ENCODE assay signal across 8 mouse cellular contexts in genomic region chrX:155215501-155216248, GRCm38 (mm10). TPM values are rescaled to one million over a fixed set of nuclear protein-coding genes. Genes with fewer than 3 reads are reported as not detected.
DNase-seq lines count a peak whose midpoint lies in the region; ATAC-seq and TF ChIP-seq lines count a peak whose summit lies in the region.

No protein-coding gene starts in this region.

- 26% methylated on average over 23 of the region's 24 CpGs for WGBS in stomach, embryonic 14.5 days

- 0 out of 2 replicates have a peak overlapping the region, but pooled peaks have one; percentile 14 for H3K9ac ChIP-seq in stomach, embryonic 14.5 days (replicated peaks; ENCODE audit: low read depth, low read length)

- H3K27ac ChIP-seq in bone marrow macrophage, adult 2 months (ENCODE audit: insufficient read depth, low read depth, low read length) = peak overlapping the region; percentile 90
- H3K27ac ChIP-seq in stomach, embryonic 14.5 days (ENCODE audit: low read length) = peak overlapping the region; percentile 55; the same call in 1 of the 2 replicates

- peak; percentile 49 to 82 for DNase-seq in adrenal gland, adult (ENCODE audit: inconsistent age in 2 of 2, low spot score in 1 of 2)
- no peak for DNase-seq in adrenal gland, postnatal 4 days (ENCODE audit: low spot score in 2 of 2)
- peak; percentile 46 to 56 for DNase-seq in heart, postnatal 10 days
- DNase-seq in kidney, postnatal 25 days = peak; percentile 24 to 55

- H3K36me3 ChIP-seq in erythroblast, embryonic 14.5 days (ENCODE audit: control insufficient read depth) = no peaks in the 10 kb centered on the region
- no peaks in the 10 kb centered on the region for H3K36me3 ChIP-seq in stomach, embryonic 14.5 days (ENCODE audit: control insufficient read depth, insufficient read depth, low read length)

- H3K9me3 ChIP-seq in erythroblast, embryonic 14.5 days (ENCODE audit: control insufficient read depth, low read length) = no peaks in the 10 kb centered on the region
- H3K9me3 ChIP-seq in stomach, embryonic 14.5 days (ENCODE audit: control insufficient read depth, low read depth, low read length) = no peaks in the 10 kb centered on the region

- H3K4me1 ChIP-seq in bone marrow macrophage, adult 2 months (ENCODE audit: control insufficient read depth, insufficient read depth, low read length) = peaks cover 6% of the 10 kb centered on the region; the same call in 1 of the 2 replicates
- peaks cover 8% of the 10 kb centered on the region for H3K4me1 ChIP-seq in erythroblast, embryonic 14.5 days (ENCODE audit: control insufficient read depth)
- no peaks in the 10 kb centered on the region for H3K4me1 ChIP-seq in stomach, embryonic 14.5 days (ENCODE audit: control insufficient read depth, insufficient read depth, low read length)

- no peak for TF ChIP-seq POLR2A in bone marrow macrophage, adult 2 months (IDR thresholded peaks at IDR 0.05; ENCODE audit: borderline replicate concordance, low read depth, low read length)

- peak; percentile 32 for ATAC-seq in megakaryocyte progenitor cell, adult 5-6 weeks (replicated peaks; ENCODE audit: poor library complexity)
- peak; percentile 55 for ATAC-seq in stomach, embryonic 14.5 days (ENCODE audit: insufficient number of reproducible peaks, insufficient read depth, low FRiP score, low read depth)

- no peaks in the 10 kb centered on the region for H3K27me3 ChIP-seq in erythroblast, embryonic 14.5 days (ENCODE audit: control insufficient read depth)
- H3K27me3 ChIP-seq in stomach, embryonic 14.5 days (ENCODE audit: control insufficient read depth, insufficient read depth, low read length) = no peaks in the 10 kb centered on the region

- peak overlapping the region; percentile 73 for H3K4me3 ChIP-seq in bone marrow macrophage, adult 2 months (ENCODE audit: insufficient read depth, low read length)
- H3K4me3 ChIP-seq in erythroblast, embryonic 14.5 days (replicated peaks) = peak overlapping the region; percentile 77
- H3K4me3 ChIP-seq in stomach, embryonic 14.5 days (ENCODE audit: low read depth, low read length) = peak overlapping the region; percentile 42

- intact Hi-C loops in heart, postnatal 10 days (cut with DNase I) = loop anchor here (1.0 to 5.0 kb wide), 2 partner anchors 70 to 112 kb away; no protein-coding TSS in a partner anchor

- no peak for TF ChIP-seq CTCF in bone marrow macrophage, adult 2 months (IDR thresholded peaks at IDR 0.05; ENCODE audit: low read depth, low read length)

- H3K4me2 ChIP-seq in stomach, embryonic 14.5 days (replicated peaks; ENCODE audit: low read depth, low read length) = peak overlapping the region; percentile 39

RNA-seq across cellular contexts. Expression of gene Sat1, which starts 0.6 kb away (rescaled TPM):
- total RNA-seq in adrenal gland, postnatal 4 days (2021) = 100 to 1,000 TPM; 117 to 120 TPM
- 665 and 747 TPM in 2 replicates for polyA plus RNA-seq in bone marrow macrophage, adult 2 months (2012; ENCODE audit: insufficient read depth, insufficient read length, missing spikeins)
- polyA plus RNA-seq in erythroblast, embryonic 14.5 days (2012) = 0.31 and 1.1 TPM in 2 replicates
- 10 to 100 TPM; 36.3 to 50.3 TPM for total RNA-seq in heart, postnatal 10 days (2021)
- 196 and 241 TPM in 2 replicates for total RNA-seq in megakaryocyte progenitor cell, adult 5-6 weeks (2015)
- 213 and 249 TPM in 2 replicates for total RNA-seq in megakaryocyte progenitor cell, adult 5-6 weeks (2017)
- 154 and 163 TPM in 2 replicates for polyA plus RNA-seq in stomach, embryonic 14.5 days (2014; fragmentation: Nextera tagmentation; extraction: Ambion mirVana)

RNA-seq across cellular contexts. Expression of gene Acot9, which starts 46.6 kb away (rescaled TPM):
- 10 to 100 TPM; 36.2 to 38.2 TPM for total RNA-seq in adrenal gland, postnatal 4 days (2021)
- 34.9 and 37.1 TPM in 2 replicates for polyA plus RNA-seq in bone marrow macrophage, adult 2 months (2012; ENCODE audit: insufficient read depth, insufficient read length, missing spikeins)
- 0.03 and 0.07 TPM in 2 replicates for polyA plus RNA-seq in erythroblast, embryonic 14.5 days (2012)
- 10 to 100 TPM; 41.0 to 42.5 TPM for total RNA-seq in heart, postnatal 10 days (2021)
- total RNA-seq in megakaryocyte progenitor cell, adult 5-6 weeks (2015) = 77.3 and 77.9 TPM in 2 replicates
- 64.3 and 72.8 TPM in 2 replicates for total RNA-seq in megakaryocyte progenitor cell, adult 5-6 weeks (2017)
- 39.8 and 43.3 TPM in 2 replicates for polyA plus RNA-seq in stomach, embryonic 14.5 days (2014; fragmentation: Nextera tagmentation; extraction: Ambion mirVana)

Comparison
In these comparisons a context has a peak if more than half of its experiments do, and no peak if none do; other contexts are left out.
1. DNase-seq: peak in adrenal gland, adult (2 of 2), heart, postnatal 10 days (2 of 2) and kidney, postnatal 25 days (2 of 2); none in adrenal gland, postnatal 4 days (0 of 2).
2. Peak in every context shown above with its lines, with median percentiles within 50 percentile points of each other: H3K4me3 ChIP-seq.